Mouse (Mus musculus) spleen, postnatal 10 days (tissue): ENCODE data around the gene Ryr1.

Experiments
- DNase-seq, 2 experiments: peaks; one replicate each; pipeline ENCODE4 v3.0.0; 2021 to 2022; ENCODE audit warnings: low spot score in 2 of 2

The Ryr1 gene

GRCm38 (mm10) chr7:28961584-28961926 lies 163.4 kb downstream of the Ryr1 start:
- no peak for DNase-seq

- DNase-seq, result no peak
These were observed 164.5 kb downstream of the Ryr1 start for GRCm38 (mm10) chr7:28960354-28961046.

DNA sequence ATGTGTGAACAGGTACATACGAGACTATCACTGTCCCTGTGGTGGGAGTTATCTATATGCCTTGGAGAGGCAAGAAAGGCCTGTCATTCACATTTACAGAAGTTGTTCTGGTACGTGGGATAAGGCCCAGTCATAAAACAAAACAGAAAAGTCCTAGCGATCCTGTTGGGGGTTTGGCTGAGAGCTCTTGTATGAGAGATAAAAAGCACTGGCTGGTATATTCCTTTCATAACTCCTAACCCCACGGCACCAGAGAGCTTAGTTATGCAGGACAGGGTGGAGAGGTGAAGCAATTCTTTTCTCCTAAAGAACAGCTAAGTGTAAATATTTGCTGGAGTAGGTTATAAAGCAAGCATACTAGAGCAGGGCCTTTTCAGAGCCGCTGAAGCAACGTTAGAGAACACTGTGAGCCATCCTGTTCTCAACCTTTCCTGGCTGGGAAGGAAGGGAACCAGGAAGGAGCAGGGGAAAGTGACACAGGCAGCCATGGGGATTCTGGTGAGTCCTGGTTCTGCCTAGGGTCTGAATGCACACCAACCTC lies 165.4 kb downstream of the Ryr1 start:
- DNase-seq, result no peak

DNA sequence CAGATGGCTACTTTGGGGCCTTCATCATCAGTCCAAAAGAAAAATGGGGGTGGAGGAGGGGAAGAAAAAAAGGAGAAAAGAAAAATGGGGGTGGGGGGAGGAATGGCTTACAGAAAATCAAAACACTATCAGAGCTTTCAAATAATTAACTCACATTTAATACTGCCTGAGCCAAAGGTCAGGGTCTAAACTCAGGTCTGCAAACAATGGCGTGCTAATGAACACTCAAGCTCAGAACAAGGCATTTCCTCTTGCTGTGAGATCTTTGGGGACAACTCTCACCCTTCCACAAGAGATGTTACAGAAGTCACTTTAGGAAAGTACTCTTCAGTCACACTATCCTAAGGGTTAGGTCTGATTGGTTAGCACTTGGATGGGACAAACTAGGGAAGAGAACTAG lies 166.2 kb downstream of the Ryr1 start:
- no peak for DNase-seq

DNA sequence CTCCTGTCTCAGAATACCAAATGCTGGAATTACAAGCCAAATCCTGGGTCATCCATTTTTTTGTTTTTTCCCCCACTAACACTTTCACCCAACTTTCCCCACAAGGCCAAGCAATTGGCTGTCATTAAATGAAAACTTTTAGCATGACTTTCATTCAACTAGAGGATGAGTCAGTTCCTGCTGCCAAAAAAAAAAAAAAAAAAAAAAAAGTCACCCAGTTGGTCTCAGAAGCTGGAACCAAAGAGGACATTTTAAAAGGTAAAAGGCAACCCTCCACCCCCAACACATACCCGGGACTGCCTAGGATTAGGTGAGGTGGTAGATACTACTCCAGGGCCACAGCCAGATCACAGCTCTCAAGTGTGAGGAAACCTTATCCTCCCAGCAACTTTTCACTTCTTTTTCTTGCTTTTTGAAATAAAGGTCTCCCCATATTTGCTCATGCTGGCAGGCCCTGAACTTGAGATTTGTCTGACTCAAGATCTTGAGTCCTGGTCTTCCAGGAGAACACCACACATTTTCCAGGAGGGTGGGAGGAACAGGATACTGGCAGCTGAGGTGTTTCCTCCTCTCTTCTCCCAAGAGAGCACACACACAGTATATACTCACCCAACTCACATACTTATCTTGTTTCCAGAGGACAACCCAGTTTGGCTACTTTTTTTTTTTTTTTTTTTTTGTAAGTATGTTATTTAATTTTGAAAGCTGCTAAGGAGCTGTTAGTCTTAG lies 166.8 kb downstream of the Ryr1 start:
- DNase-seq, result no peak

GRCm38 (mm10) chr7:28957286-28957685 lies 167.7 kb downstream of the Ryr1 start:
- DNase-seq, result no peak

- DNase-seq, result no peak
These were observed 168.7 kb downstream of the Ryr1 start for GRCm38 (mm10) chr7:28956270-28956669.

- DNase-seq, result no peak
These were observed 169.6 kb downstream of the Ryr1 start for GRCm38 (mm10) chr7:28955295-28955897.

DNA sequence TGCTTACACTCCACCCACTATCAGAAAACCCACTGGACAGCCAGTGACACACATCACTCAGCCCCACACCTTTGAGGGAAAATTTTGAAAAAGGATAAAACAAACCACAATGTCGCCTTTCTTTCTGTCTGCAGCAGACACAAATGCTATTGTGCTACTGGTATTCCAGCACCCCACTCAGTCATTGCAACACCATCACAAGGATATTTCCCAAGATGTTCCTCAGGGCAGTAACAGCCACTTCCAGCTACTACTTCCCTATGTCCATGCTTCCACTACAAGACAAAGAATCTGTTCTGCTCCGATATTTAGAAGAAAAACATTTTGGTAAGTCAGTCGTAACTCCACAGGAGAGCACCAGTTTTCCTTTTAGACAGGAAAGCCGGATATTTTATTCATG lies 170.2 kb downstream of the Ryr1 start:
- no peak for DNase-seq

- no peak for DNase-seq
These were observed 171.3 kb downstream of the Ryr1 start for GRCm38 (mm10) chr7:28953476-28954376.
